Mouse (Mus musculus): ENCODE measurements around the gene Btbd35f23. TPM values are rescaled to one million over a fixed set of nuclear protein-coding genes. Genes with fewer than 3 reads are reported as not detected.
"Not testable (repeated sequence)": the region's sequence is repeated elsewhere in the genome, so short reads cannot be mapped to it uniquely, and the experiment has no call there.

Gene Btbd35f23
- not detected in 2 replicates for polyA plus RNA-seq (2015; fragmentation: Nextera tagmentation; extraction: Ambion mirVana)

DNA sequence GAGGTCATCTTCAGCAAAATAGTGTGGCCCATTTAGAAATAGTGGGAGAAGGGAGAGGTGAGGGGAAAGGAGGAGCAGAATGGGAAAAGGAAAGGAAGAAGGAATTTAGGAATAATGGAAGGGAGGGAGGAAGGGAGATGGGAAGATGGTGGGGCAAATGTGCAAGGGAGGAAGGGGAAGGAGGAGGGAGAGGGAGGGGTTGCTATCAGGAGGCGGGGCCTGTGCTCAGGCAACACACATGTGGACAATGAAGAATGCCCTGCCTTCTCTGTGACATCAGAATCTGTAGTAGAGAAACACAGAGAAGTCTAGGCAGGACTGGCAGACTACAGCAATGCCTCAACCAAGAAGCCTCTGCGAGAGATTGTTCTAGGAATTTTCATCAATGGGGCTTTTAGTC, at the start of gene Btbd35f23:
TSS of gene Btbd35f23 (plus strand) at position 301 of the 400 bp plus-strand sequence.
- not testable (repeated sequence) for H3K27me3 ChIP-seq; H3K27ac ChIP-seq; ATAC-seq (ENCODE audit: low FRiP score); H3K9ac ChIP-seq; H3K36me3 ChIP-seq; H3K9me3 ChIP-seq; H3K4me3 ChIP-seq; H3K4me1 ChIP-seq (replicated peaks); H3K4me2 ChIP-seq
- WGBS, result 65% methylated on average over 2 of the region's 2 CpGs

Other genes starting within 250 kb of the Btbd35f23 start
- not detected in 2 replicates for gene Btbd35f24, start 119.0 kb downstream of the Btbd35f23 start, polyA plus RNA-seq (2015; fragmentation: Nextera tagmentation; extraction: Ambion mirVana)